Mouse (Mus musculus) left cerebral cortex, postnatal 36 days (tissue): Measurements from ENCODE around the gene Pi4kb. TPM values are rescaled to one million over a fixed set of nuclear protein-coding genes. Genes with fewer than 3 reads are reported as not detected.
"Not testable (repeated sequence)": the region's sequence is repeated elsewhere in the genome, so short reads cannot be mapped to it uniquely, and the experiment has no call there.

Experiments used
- DNase-seq, 2 experiments: peaks; one replicate each; pipeline ENCODE4 v3.0.0; 2021 to 2022; ENCODE audit warnings: low spot score in 2 of 2, mixed read lengths in 1 of 2
- intact Hi-C: fragments of 180-260 bp; cut with DNase I; formaldehyde crosslinking; loops from one replicate; pipeline ENCODE4 v1.15.1; 2025
- total RNA-seq, 2 experiments: library from RNA; stranded (reverse); gene quantifications; 2 replicates each; pipeline ENCODE4 v1.2.3; 2021

Gene Pi4kb
- total RNA-seq, 2 experiments from 2014 or later = 55.4 to 57.1 TPM

- DNase-seq = no peak
- intact Hi-C loops = no loop called here
Measured at GRCm38 (mm10) chr3:95010396-95010795, 35.9 kb downstream of the Pi4kb start.

GRCm38 (mm10) chr3:95012982-95013381 lies 38.5 kb downstream of the Pi4kb start:
- intact Hi-C loops = no loop called here

GRCm38 (mm10) chr3:95013699-95014427 lies 39.3 kb downstream of the Pi4kb start:
- no peak for DNase-seq
- intact Hi-C loops = no loop called here

More at GRCm38 (mm10) chr3:95012982-95013381, 38.5 kb downstream of the Pi4kb start:
- no peak for DNase-seq

GRCm38 (mm10) chr3:95014428-95015151 lies 40.1 kb downstream of the Pi4kb start:
- intact Hi-C loops = no loop called here
- DNase-seq = peak in 1 of 2 experiments; percentile 35

GRCm38 (mm10) chr3:95015337-95015872 lies 40.9 kb downstream of the Pi4kb start, which contains the start of gene Zfp687:
Gene Zfp687 (minus strand): TSS chr3:95015448.
- peak; percentile 98 to 100 for DNase-seq
- intact Hi-C loops = no loop called here

GRCm38 (mm10) chr3:95015891-95016531 lies 41.5 kb downstream of the Pi4kb start:
- intact Hi-C loops = no loop called here
- DNase-seq = peak; percentile 92 to 94

- intact Hi-C loops = no loop called here
- no peak for DNase-seq
Measured at GRCm38 (mm10) chr3:95016532-95017056, 42.1 kb downstream of the Pi4kb start.

- no peak for DNase-seq
- intact Hi-C loops = no loop called here
Measured at GRCm38 (mm10) chr3:95018741-95019140, 44.2 kb downstream of the Pi4kb start.

GRCm38 (mm10) chr3:95020956-95021355 lies 46.4 kb downstream of the Pi4kb start:
- DNase-seq, intact Hi-C loops: not testable (repeated sequence)

- peak; percentile 54 to 62 for DNase-seq
- intact Hi-C loops = no loop called here
Measured at GRCm38 (mm10) chr3:95024551-95024950, 50.0 kb downstream of the Pi4kb start.

GRCm38 (mm10) chr3:95025202-95025601 lies 50.7 kb downstream of the Pi4kb start:
- no peak for DNase-seq
- intact Hi-C loops = no loop called here

GRCm38 (mm10) chr3:95027057-95027645 lies 52.6 kb downstream of the Pi4kb start:
- intact Hi-C loops = no loop called here
- DNase-seq = peak in 1 of 2 experiments; percentile 25

- peak; percentile 62 to 66 for DNase-seq
- intact Hi-C loops = no loop called here
Measured at GRCm38 (mm10) chr3:95027701-95028100, 53.2 kb downstream of the Pi4kb start.

- intact Hi-C loops = no loop called here
- DNase-seq = no peak
Measured at GRCm38 (mm10) chr3:95028603-95029002, 54.1 kb downstream of the Pi4kb start.

GRCm38 (mm10) chr3:95029291-95029827 lies 54.8 kb downstream of the Pi4kb start:
- DNase-seq, intact Hi-C loops: not testable (repeated sequence)

- intact Hi-C loops = no loop called here
- DNase-seq = no peak
Measured at GRCm38 (mm10) chr3:95029953-95030352, 55.4 kb downstream of the Pi4kb start.

GRCm38 (mm10) chr3:95041625-95042024 lies 67.1 kb downstream of the Pi4kb start:
- no peak for DNase-seq
- intact Hi-C loops = no loop called here

GRCm38 (mm10) chr3:95042166-95042837 lies 67.8 kb downstream of the Pi4kb start, which contains the start of gene Psmd4:
Gene Psmd4 (minus strand): TSS chr3:95042614.
- intact Hi-C loops = no loop called here

GRCm38 (mm10) chr3:95042838-95043229 lies 68.3 kb downstream of the Pi4kb start:
- intact Hi-C loops = no loop called here
- no peak for DNase-seq

More at GRCm38 (mm10) chr3:95042166-95042837, 67.8 kb downstream of the Pi4kb start, which contains the start of gene Psmd4:
- DNase-seq = peak; percentile 97 to 99
